Mouse (Mus musculus) spleen, adult 2 months (tissue): ENCODE data around the gene Rit1. TPM values are rescaled to one million over a fixed set of nuclear protein-coding genes. Genes with fewer than 3 reads are reported as not detected.

ENCODE experiments used
- DNase-seq, 2 experiments: peaks; one replicate each; pipeline versions ENCODE4 v3.0.0 to v3.0.0-alpha.2; 2012 to 2021; ENCODE audit warnings: low spot score in 2 of 2, low read depth in 1 of 2
- H3K27ac ChIP-seq: fragments of 200-500 bp; 2 replicates; pipeline ENCODE4 v1.5.1; 2012; ENCODE audit warnings: low read length, inconsistent platforms; ENCODE audit not compliant: insufficient read depth
- H3K27me3 ChIP-seq: fragments of 200-500 bp; 2 replicates; pipeline ENCODE4 v1.6.1; 2012; ENCODE audit warnings: mild to moderate bottlenecking, moderate library complexity, low read length, inconsistent platforms; ENCODE audit not compliant: control insufficient read depth, insufficient read depth
- H3K36me3 ChIP-seq: fragments of 200-500 bp; 2 replicates; pipeline ENCODE4 v1.6.1; 2012; ENCODE audit warnings: mild to moderate bottlenecking, low read length, inconsistent platforms; ENCODE audit not compliant: control insufficient read depth, insufficient read depth
- H3K4me1 ChIP-seq: fragments of 200-500 bp; 2 replicates; pipeline ENCODE4 v1.6.1; 2011; ENCODE audit warnings: inconsistent platforms; ENCODE audit not compliant: control insufficient read depth, insufficient read depth, insufficient read length
- H3K4me3 ChIP-seq: fragments of 200-500 bp; 2 replicates; pipeline ENCODE4 v1.5.1; 2011; ENCODE audit warnings: mild to moderate bottlenecking, inconsistent platforms; ENCODE audit not compliant: insufficient read depth, insufficient read length; ENCODE audit errors: extremely low read depth
- CTCF ChIP-seq: fragments of 200-500 bp; IDR thresholded peaks from 2 replicates; pipeline ENCODE4 v1.5.1; 2011; ENCODE audit warnings: mild to moderate bottlenecking, inconsistent platforms; ENCODE audit not compliant: insufficient read depth, insufficient read length, insufficient replicate concordance; ENCODE audit errors: extremely low read depth
- POLR2A ChIP-seq: fragments of 200-500 bp; IDR thresholded peaks from 2 replicates; pipeline ENCODE4 v1.6.1; 2011; ENCODE audit warnings: low read depth, low read length, inconsistent platforms
- WGBS: fragments of 180-500 bp; shearing (Covaris S2); methylation state at CpG from one replicate; pipeline ENCODE4 v1.1.7; 2018; 5-methylcytosine and 5-hydroxymethylcytosine counted together
- polyA plus RNA-seq: library from polyadenylated mRNA; depleted of rRNA; stranded (reverse); fragments of >200 nt; gene quantifications from 2 replicates; pipeline ENCODE4 v1.2.3, GENCODE M21; 2012

The Rit1 gene
- polyA plus RNA-seq, 1 experiment = 32.9 TPM

- Histone ChIP-seq H3K4me1 (peaks cover 8% of the 10 kb centered on the region; the same call in 1 of the 2 replicates), H3K36me3 (peaks cover 16% of the 10 kb centered on the region), H3K27ac (peak overlapping the region; percentile 96), H3K4me3 (peak overlapping the region; percentile 87), H3K27me3 (no peaks in the 10 kb centered on the region)
- DNase-seq = peak in 1 of 2 experiments; percentile 20
- no peak for TF ChIP-seq POLR2A
- no peak for TF ChIP-seq CTCF
- WGBS = under 1% methylated on average over 45 of the region's 45 CpGs
Measured at GRCm38 (mm10) chr3:88685958-88686451, 30.6 kb upstream of the Rit1 start.

GRCm38 (mm10) chr3:88686734-88687611 lies 29.7 kb upstream of the Rit1 start:
- no peak for DNase-seq
- no peaks in the 10 kb centered on the region for H3K27me3 ChIP-seq
- TF ChIP-seq POLR2A = no peak
- no peak for TF ChIP-seq CTCF
- WGBS = 39% methylated on average over 13 of the region's 13 CpGs
- H3K4me1 ChIP-seq = peaks cover 8% of the 10 kb centered on the region; the same call in 1 of the 2 replicates
- H3K27ac ChIP-seq = no peak overlapping the region
- H3K4me3 ChIP-seq = peak overlapping the region; percentile 87; the same call in 1 of the 2 replicates
- peaks cover 18% of the 10 kb centered on the region for H3K36me3 ChIP-seq

GRCm38 (mm10) chr3:88689079-88689478 lies 27.6 kb upstream of the Rit1 start:
- Histone ChIP-seq H3K27me3 (no peaks in the 10 kb centered on the region), H3K4me1 (peaks cover 8% of the 10 kb centered on the region; the same call in 1 of the 2 replicates), H3K36me3 (peaks cover 30% of the 10 kb centered on the region), H3K4me3 (no peak overlapping the region), H3K27ac (no peak overlapping the region)
- no peak for DNase-seq
- 94% methylated on average over 5 of the region's 5 CpGs for WGBS
- TF ChIP-seq CTCF (no peak), POLR2A (no peak)

- no peak for TF ChIP-seq CTCF
Measured at GRCm38 (mm10) chr3:88695545-88695944, 21.1 kb upstream of the Rit1 start.

GRCm38 (mm10) chr3:88698051-88698450 lies 18.6 kb upstream of the Rit1 start:
- no peak overlapping the region for H3K4me3 ChIP-seq
- H3K27ac ChIP-seq = no peak overlapping the region
- no peak for DNase-seq
- H3K4me1 ChIP-seq = no peaks in the 10 kb centered on the region
- 97% methylated on average over 1 of the region's 1 CpGs for WGBS
- no peak for TF ChIP-seq CTCF
- peaks cover 69% of the 10 kb centered on the region for H3K36me3 ChIP-seq
- H3K27me3 ChIP-seq = no peaks in the 10 kb centered on the region

More at GRCm38 (mm10) chr3:88695545-88695944, 21.1 kb upstream of the Rit1 start:
- Histone ChIP-seq H3K4me1 (no peaks in the 10 kb centered on the region), H3K36me3 (peaks cover 67% of the 10 kb centered on the region), H3K27me3 (no peaks in the 10 kb centered on the region), H3K4me3 (no peak overlapping the region), H3K27ac (no peak overlapping the region)
- no peak for DNase-seq

- no peak overlapping the region for H3K4me3 ChIP-seq
- WGBS = 95% methylated on average over 6 of the region's 6 CpGs
- DNase-seq = no peak
- peaks cover 65% of the 10 kb centered on the region for H3K36me3 ChIP-seq
- H3K27me3 ChIP-seq = no peaks in the 10 kb centered on the region
- H3K4me1 ChIP-seq = no peaks in the 10 kb centered on the region
- H3K27ac ChIP-seq = no peak overlapping the region
- TF ChIP-seq CTCF (no peak), POLR2A (no peak)
Measured at GRCm38 (mm10) chr3:88698834-88699233, 17.8 kb upstream of the Rit1 start.

GRCm38 (mm10) chr3:88700247-88700646 lies 16.4 kb upstream of the Rit1 start:
- Histone ChIP-seq H3K4me1 (no peaks in the 10 kb centered on the region), H3K4me3 (no peak overlapping the region), H3K27me3 (no peaks in the 10 kb centered on the region), H3K36me3 (peaks cover 58% of the 10 kb centered on the region), H3K27ac (no peak overlapping the region)
- 97% methylated on average over 3 of the region's 3 CpGs for WGBS
- no peak for DNase-seq
- no peak for TF ChIP-seq CTCF
- no peak for TF ChIP-seq POLR2A
